Mouse (Mus musculus): ENCODE measurements around the gene Gp1bb.
A peak's percentile ranks its signal among the peaks of the same experiment; 100 is the strongest.

- TF ChIP-seq CTCF (IDR thresholded peaks at IDR 0.05; ENCODE audit: extremely low read depth, insufficient read length, insufficient replicate concordance, low read depth, low read length), result peak; percentile 95; the same call in 1 of the 2 replicates
- peak; percentile 40; the same call in 1 of the 2 replicates for TF ChIP-seq POLR2A (IDR thresholded peaks at IDR 0.05; ENCODE audit: low read depth, low read length)
Observed at GRCm38 (mm10) chr16:18617370-18618065, 4.7 kb downstream of the Gp1bb start.

Measured in small intestine, adult 2 months (tissue).